Mouse (Mus musculus): ENCODE measurements at regions not wholly inside any gene's neighbourhood (a gene's known extent, or its start where the extent isn't known, plus 50 kb on each side); places are given as distances from the start of the nearest gene placed in this dataset.

- Histone ChIP-seq H3K4me2 (ENCODE audit: low read depth, low read length) (no peak overlapping the region), H3K9ac (ENCODE audit: low read depth, low read length) (no peak overlapping the region), H3K9me3 (ENCODE audit: control insufficient read depth, low read length) (no peaks in the 10 kb centered on the region), H3K36me3 (ENCODE audit: control insufficient read depth, insufficient read depth, low read length) (no peaks in the 10 kb centered on the region), H3K27ac (ENCODE audit: low read length) (no peak overlapping the region), H3K27me3 (replicated peaks; ENCODE audit: control insufficient read depth, insufficient read depth, low read length) (no peaks in the 10 kb centered on the region), H3K4me3 (ENCODE audit: low read length) (no peak overlapping the region), H3K4me1 (ENCODE audit: control insufficient read depth, insufficient read depth, low read length) (no peaks in the 10 kb centered on the region)
- ATAC-seq, result no peak
These were observed 270.9 kb upstream of the Tmem161b start for GRCm38 (mm10) chr13:83951163-83951562.

DNA sequence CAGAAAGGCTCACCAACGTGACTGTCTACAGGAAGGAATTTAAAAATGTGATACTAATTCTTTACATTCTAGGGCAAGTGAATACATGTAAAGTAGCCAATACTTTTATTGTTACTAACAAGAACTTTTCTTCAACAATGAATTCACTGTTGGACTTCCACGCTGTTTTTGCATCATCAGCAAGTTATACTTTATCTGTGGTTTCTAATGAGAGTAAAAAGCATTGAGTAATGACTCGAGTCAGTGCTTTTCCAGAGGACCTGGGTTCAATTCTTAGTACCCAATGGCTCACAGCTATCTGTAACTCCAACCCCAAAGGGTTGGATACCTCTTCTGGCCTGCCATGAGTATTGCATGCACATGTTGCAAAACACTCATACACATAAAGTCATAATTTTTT is 270.3 kb upstream of the Tmem161b start:
- H3K27ac ChIP-seq (ENCODE audit: low read length), result no peak overlapping the region
- no peak for ATAC-seq
- no peaks in the 10 kb centered on the region for H3K36me3 ChIP-seq (ENCODE audit: control insufficient read depth, insufficient read depth, low read length)
- no peaks in the 10 kb centered on the region for H3K9me3 ChIP-seq (ENCODE audit: control insufficient read depth, low read length)
- H3K4me1 ChIP-seq (ENCODE audit: control insufficient read depth, insufficient read depth, low read length), result no peaks in the 10 kb centered on the region
- H3K27me3 ChIP-seq (replicated peaks; ENCODE audit: control insufficient read depth, insufficient read depth, low read length), result no peaks in the 10 kb centered on the region
- H3K9ac ChIP-seq (ENCODE audit: low read depth, low read length), result no peak overlapping the region
- no peak overlapping the region for H3K4me2 ChIP-seq (ENCODE audit: low read depth, low read length)
- H3K4me3 ChIP-seq (ENCODE audit: low read length), result no peak overlapping the region
- 85% methylated on average over 3 of the region's 3 CpGs for WGBS

GRCm38 (mm10) chr13:83952353-83952752 is 269.7 kb upstream of the Tmem161b start:
- ATAC-seq, result no peak
- WGBS, result 49% methylated on average over 4 of the region's 4 CpGs
- H3K4me2 ChIP-seq (ENCODE audit: low read depth, low read length), result no peak overlapping the region
- H3K4me3 ChIP-seq (ENCODE audit: low read length), result no peak overlapping the region
- H3K36me3 ChIP-seq (ENCODE audit: control insufficient read depth, insufficient read depth, low read length), result no peaks in the 10 kb centered on the region
- no peak overlapping the region for H3K27ac ChIP-seq (ENCODE audit: low read length)
- no peak overlapping the region for H3K9ac ChIP-seq (ENCODE audit: low read depth, low read length)
- H3K9me3 ChIP-seq (ENCODE audit: control insufficient read depth, low read length), result no peaks in the 10 kb centered on the region
- no peaks in the 10 kb centered on the region for H3K4me1 ChIP-seq (ENCODE audit: control insufficient read depth, insufficient read depth, low read length)
- H3K27me3 ChIP-seq (replicated peaks; ENCODE audit: control insufficient read depth, insufficient read depth, low read length), result no peaks in the 10 kb centered on the region

DNA sequence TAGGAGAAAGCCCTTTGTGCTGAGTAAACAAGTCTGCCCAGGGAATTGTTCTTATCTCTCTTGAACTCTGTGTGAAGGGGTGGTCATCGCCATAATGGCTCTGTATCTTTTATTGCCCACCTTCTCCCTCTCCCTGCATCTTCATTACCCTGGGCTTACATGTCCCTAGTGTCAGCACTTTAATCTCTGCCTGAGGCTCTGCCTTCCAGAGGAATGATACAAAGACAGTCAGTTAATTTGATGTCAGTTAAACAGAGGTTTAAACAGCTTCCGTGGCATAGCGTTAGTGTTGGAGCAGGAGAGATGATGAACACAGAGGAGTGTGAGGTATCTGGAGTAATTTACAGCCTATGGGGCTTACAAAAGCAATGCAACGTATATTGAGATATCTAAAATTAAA is 269.2 kb upstream of the Tmem161b start:
- Histone ChIP-seq H3K4me2 (ENCODE audit: low read depth, low read length) (no peak overlapping the region), H3K27me3 (replicated peaks; ENCODE audit: control insufficient read depth, insufficient read depth, low read length) (no peaks in the 10 kb centered on the region), H3K4me1 (ENCODE audit: control insufficient read depth, insufficient read depth, low read length) (no peaks in the 10 kb centered on the region), H3K4me3 (ENCODE audit: low read length) (no peak overlapping the region), H3K9me3 (ENCODE audit: control insufficient read depth, low read length) (no peaks in the 10 kb centered on the region), H3K9ac (ENCODE audit: low read depth, low read length) (no peak overlapping the region), H3K27ac (ENCODE audit: low read length) (no peak overlapping the region), H3K36me3 (ENCODE audit: control insufficient read depth, insufficient read depth, low read length) (no peaks in the 10 kb centered on the region)
- no peak; the same call in 1 of the 2 replicates for ATAC-seq
- whole genome bisulfite sequencing, result 25% methylated on average over 4 of the region's 4 CpGs

DNA sequence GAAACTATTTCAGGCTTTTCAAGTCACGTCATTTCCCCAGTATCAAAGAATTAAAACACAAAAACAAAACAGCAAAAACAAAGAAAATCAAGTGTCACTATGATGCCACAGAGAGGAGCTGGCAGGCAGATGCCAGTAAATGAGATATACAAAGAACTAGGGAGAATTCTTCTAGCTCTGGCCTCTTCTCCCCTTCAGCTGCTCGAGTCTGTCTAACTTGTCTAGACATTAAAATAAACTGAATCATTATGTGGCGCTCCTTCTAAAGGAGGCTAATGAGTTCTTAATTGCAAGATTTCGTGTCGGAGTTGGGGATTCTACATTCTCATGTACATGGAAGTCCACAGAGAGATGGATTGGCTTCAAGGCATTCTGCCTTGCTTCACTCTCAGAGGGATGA is 266.4 kb upstream of the Tmem161b start:
- H3K27ac ChIP-seq (ENCODE audit: low read length), result no peak overlapping the region
- H3K4me1 ChIP-seq (ENCODE audit: control insufficient read depth, insufficient read depth, low read length), result no peaks in the 10 kb centered on the region
- no peak for ATAC-seq
- H3K4me3 ChIP-seq (ENCODE audit: low read length), result no peak overlapping the region
- WGBS, result 75% methylated on average over 5 of the region's 5 CpGs
- no peaks in the 10 kb centered on the region for H3K9me3 ChIP-seq (ENCODE audit: control insufficient read depth, low read length)
- H3K27me3 ChIP-seq (replicated peaks; ENCODE audit: control insufficient read depth, insufficient read depth, low read length), result no peaks in the 10 kb centered on the region
- no peak overlapping the region for H3K4me2 ChIP-seq (ENCODE audit: low read depth, low read length)
- no peaks in the 10 kb centered on the region for H3K36me3 ChIP-seq (ENCODE audit: control insufficient read depth, insufficient read depth, low read length)
- no peak overlapping the region for H3K9ac ChIP-seq (ENCODE audit: low read depth, low read length)

- Histone ChIP-seq H3K9ac (ENCODE audit: low read depth, low read length) (no peak overlapping the region), H3K4me1 (ENCODE audit: control insufficient read depth, insufficient read depth, low read length) (no peaks in the 10 kb centered on the region), H3K4me2 (ENCODE audit: low read depth, low read length) (no peak overlapping the region), H3K27ac (ENCODE audit: low read length) (no peak overlapping the region), H3K4me3 (ENCODE audit: low read length) (no peak overlapping the region), H3K9me3 (ENCODE audit: control insufficient read depth, low read length) (no peaks in the 10 kb centered on the region), H3K27me3 (replicated peaks; ENCODE audit: control insufficient read depth, insufficient read depth, low read length) (no peaks in the 10 kb centered on the region), H3K36me3 (ENCODE audit: control insufficient read depth, insufficient read depth, low read length) (no peaks in the 10 kb centered on the region)
- no peak for ATAC-seq
These were observed 243.6 kb upstream of the Tmem161b start for GRCm38 (mm10) chr13:83978541-83978940.

DNA sequence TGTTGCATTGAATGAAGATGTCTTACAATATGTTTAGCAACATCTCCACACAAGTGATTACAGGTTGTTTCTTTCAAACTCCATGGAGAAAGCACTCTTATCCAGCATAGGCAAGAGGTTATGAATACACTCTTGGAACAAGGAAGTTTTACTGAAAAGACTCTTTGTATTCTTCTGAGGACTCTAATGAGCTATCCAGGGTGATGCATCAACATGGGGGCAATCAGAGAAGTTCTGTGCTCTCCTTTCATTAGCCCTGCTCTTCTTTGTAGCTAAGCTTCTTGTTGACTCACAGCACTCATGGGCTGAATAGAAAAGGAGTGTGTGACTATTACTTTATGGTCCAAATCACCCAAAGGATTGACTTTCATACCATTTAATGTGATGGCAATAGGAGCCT is 242.6 kb upstream of the Tmem161b start:
- no peak overlapping the region for H3K27ac ChIP-seq (ENCODE audit: low read length)
- H3K4me3 ChIP-seq (ENCODE audit: low read length), result no peak overlapping the region
- H3K9me3 ChIP-seq (ENCODE audit: control insufficient read depth, low read length), result no peaks in the 10 kb centered on the region
- ATAC-seq, result no peak
- no peaks in the 10 kb centered on the region for H3K36me3 ChIP-seq (ENCODE audit: control insufficient read depth, insufficient read depth, low read length)
- no peak overlapping the region for H3K9ac ChIP-seq (ENCODE audit: low read depth, low read length)
- no peaks in the 10 kb centered on the region for H3K4me1 ChIP-seq (ENCODE audit: control insufficient read depth, insufficient read depth, low read length)
- H3K27me3 ChIP-seq (replicated peaks; ENCODE audit: control insufficient read depth, insufficient read depth, low read length), result no peaks in the 10 kb centered on the region
- no peak overlapping the region for H3K4me2 ChIP-seq (ENCODE audit: low read depth, low read length)

DNA sequence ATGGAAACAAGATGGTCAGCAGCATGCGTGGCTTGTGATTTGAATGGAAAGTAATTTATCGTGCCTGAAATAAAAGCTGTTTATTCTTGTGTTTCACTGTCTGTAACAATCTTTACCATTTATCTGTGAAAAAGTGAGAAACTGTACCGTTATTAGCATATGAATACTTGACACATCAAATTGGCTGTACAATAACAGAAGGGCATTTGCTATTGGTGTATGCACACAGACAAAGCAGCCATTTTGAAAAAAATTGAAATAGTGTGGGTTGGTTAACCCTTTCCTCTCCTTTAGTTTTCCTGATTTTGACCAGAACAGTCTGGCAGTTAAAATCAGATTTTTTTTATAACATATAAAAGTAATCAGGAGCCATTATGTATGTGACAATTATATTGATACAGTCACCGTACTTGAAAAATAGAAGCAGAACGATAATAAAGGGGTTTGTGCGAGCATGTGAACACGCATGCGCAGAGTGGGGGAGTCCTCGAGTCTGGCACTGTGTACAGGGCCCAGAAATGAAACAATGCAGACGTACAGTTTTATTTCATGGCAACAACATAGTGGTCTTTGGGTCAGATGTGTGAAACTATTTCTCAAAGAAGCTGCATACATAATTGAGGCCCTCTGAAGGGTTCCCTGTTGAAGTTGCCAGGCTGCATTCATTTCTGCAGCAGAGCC is 237.3 kb upstream of the Tmem161b start:
- no peak overlapping the region for H3K4me2 ChIP-seq (ENCODE audit: low read depth, low read length)
- no peaks in the 10 kb centered on the region for H3K27me3 ChIP-seq (replicated peaks; ENCODE audit: control insufficient read depth, insufficient read depth, low read length)
- H3K9me3 ChIP-seq (ENCODE audit: control insufficient read depth, low read length), result no peaks in the 10 kb centered on the region
- no peak overlapping the region for H3K27ac ChIP-seq (ENCODE audit: low read length)
- 78% methylated on average over 10 of the region's 10 CpGs for WGBS
- H3K4me1 ChIP-seq (ENCODE audit: control insufficient read depth, insufficient read depth, low read length), result no peaks in the 10 kb centered on the region
- no peaks in the 10 kb centered on the region for H3K36me3 ChIP-seq (ENCODE audit: control insufficient read depth, insufficient read depth, low read length)
- no peak overlapping the region for H3K9ac ChIP-seq (ENCODE audit: low read depth, low read length)
- ATAC-seq, result no peak
- H3K4me3 ChIP-seq (ENCODE audit: low read length), result no peak overlapping the region

GRCm38 (mm10) chr13:83987746-83988423 is 234.2 kb upstream of the Tmem161b start:
- H3K4me2 ChIP-seq (ENCODE audit: low read depth, low read length), result peak overlapping the region; percentile 32
- H3K36me3 ChIP-seq (ENCODE audit: control insufficient read depth, insufficient read depth, low read length), result no peaks in the 10 kb centered on the region
- H3K4me3 ChIP-seq (ENCODE audit: low read length), result no peak overlapping the region
- no peak overlapping the region for H3K9ac ChIP-seq (ENCODE audit: low read depth, low read length)
- no peaks in the 10 kb centered on the region for H3K27me3 ChIP-seq (replicated peaks; ENCODE audit: control insufficient read depth, insufficient read depth, low read length)
- no peak for ATAC-seq
- WGBS, result 33% methylated on average over 11 of the region's 11 CpGs
- no peaks in the 10 kb centered on the region for H3K4me1 ChIP-seq (ENCODE audit: control insufficient read depth, insufficient read depth, low read length)
- H3K27ac ChIP-seq (ENCODE audit: low read length), result no peak overlapping the region
- no peaks in the 10 kb centered on the region for H3K9me3 ChIP-seq (ENCODE audit: control insufficient read depth, low read length)

GRCm38 (mm10) chr13:83988517-83988916 is 233.6 kb upstream of the Tmem161b start:
- Histone ChIP-seq H3K9ac (ENCODE audit: low read depth, low read length) (no peak overlapping the region), H3K4me3 (ENCODE audit: low read length) (no peak overlapping the region), H3K4me1 (ENCODE audit: control insufficient read depth, insufficient read depth, low read length) (no peaks in the 10 kb centered on the region), H3K9me3 (ENCODE audit: control insufficient read depth, low read length) (no peaks in the 10 kb centered on the region), H3K36me3 (ENCODE audit: control insufficient read depth, insufficient read depth, low read length) (no peaks in the 10 kb centered on the region), H3K4me2 (ENCODE audit: low read depth, low read length) (no peak overlapping the region), H3K27ac (ENCODE audit: low read length) (no peak overlapping the region), H3K27me3 (replicated peaks; ENCODE audit: control insufficient read depth, insufficient read depth, low read length) (no peaks in the 10 kb centered on the region)
- WGBS, result 62% methylated on average over 4 of the region's 4 CpGs
- ATAC-seq, result no peak
